In genomic region chr12:71580532-71581290, GRCm38 (mm10) we compare ENCODE assay signal across 12 mouse cellular contexts.
DNase-seq lines count a peak whose midpoint lies in the region; ATAC-seq and TF ChIP-seq lines count a peak whose summit lies in the region.
"Had no signal": no experiment of that assay in that cellular context is flagged by ENCODE, and none has a peak within 500 bp of the region (broad histone marks: within the 10 kb centered on the region; RNA-seq: fewer than 3 reads in every experiment).

No protein-coding gene starts in this region.

- no peaks in the 10 kb centered on the region for H3K27me3 ChIP-seq in kidney, postnatal 0 days (ENCODE audit: insufficient read depth, low read length)
- no peaks in the 10 kb centered on the region for H3K27me3 ChIP-seq in stomach, postnatal 0 days (ENCODE audit: control insufficient read depth, insufficient read depth, low read length)
- no peaks in the 10 kb centered on the region for H3K27me3 ChIP-seq in intestine, postnatal 0 days (replicated peaks; ENCODE audit: control insufficient read depth, insufficient read depth, low read length)

- H3K9ac ChIP-seq in kidney, postnatal 0 days (ENCODE audit: low read depth, low read length) = no peak overlapping the region
- H3K9ac ChIP-seq in stomach, postnatal 0 days (ENCODE audit: low read length) = no peak overlapping the region
- H3K9ac ChIP-seq in intestine, postnatal 0 days (ENCODE audit: low read depth, low read length) = no peak overlapping the region
- H3K9ac ChIP-seq: limb, embryonic 13.5 days had no signal

- no peaks in the 10 kb centered on the region for H3K9me3 ChIP-seq in kidney, postnatal 0 days (replicated peaks; ENCODE audit: low read length)
- H3K9me3 ChIP-seq in stomach, postnatal 0 days (ENCODE audit: control insufficient read depth, low read length) = no peaks in the 10 kb centered on the region
- no peaks in the 10 kb centered on the region for H3K9me3 ChIP-seq in intestine, postnatal 0 days (ENCODE audit: control insufficient read depth)
- H3K9me3 ChIP-seq: limb, embryonic 13.5 days had no signal

- H3K27ac ChIP-seq in kidney, postnatal 0 days = no peak overlapping the region
- no peak overlapping the region for H3K27ac ChIP-seq in stomach, postnatal 0 days (replicated peaks)
- no peak overlapping the region for H3K27ac ChIP-seq in intestine, postnatal 0 days (ENCODE audit: low read depth, low read length)
- H3K27ac ChIP-seq: limb, embryonic 13.5 days had no signal

- no peaks in the 10 kb centered on the region for H3K36me3 ChIP-seq in kidney, postnatal 0 days (ENCODE audit: insufficient read depth, low read length)
- no peaks in the 10 kb centered on the region for H3K36me3 ChIP-seq in stomach, postnatal 0 days (ENCODE audit: control insufficient read depth, insufficient read depth, low read length)
- no peaks in the 10 kb centered on the region for H3K36me3 ChIP-seq in intestine, postnatal 0 days (ENCODE audit: control insufficient read depth, insufficient read depth)
- H3K36me3 ChIP-seq: G1E; limb, embryonic 13.5 days had no signal

- TF ChIP-seq CTCF in kidney, postnatal 0 days (IDR thresholded peaks at IDR 0.05; ENCODE audit: low read depth) = no peak
- no peak for TF ChIP-seq CTCF in stomach, postnatal 0 days (IDR thresholded peaks at IDR 0.05; ENCODE audit: low read depth)
- no peak for TF ChIP-seq CTCF in intestine, postnatal 0 days (IDR thresholded peaks at IDR 0.05; ENCODE audit: low read depth)

- H3K4me1 ChIP-seq in kidney, postnatal 0 days (replicated peaks; ENCODE audit: insufficient read depth, low read length) = peaks cover 4% of the 10 kb centered on the region; the same call in 1 of the 2 replicates
- no peaks in the 10 kb centered on the region for H3K4me1 ChIP-seq in stomach, postnatal 0 days (replicated peaks; ENCODE audit: control insufficient read depth, insufficient read depth)
- no peaks in the 10 kb centered on the region for H3K4me1 ChIP-seq in intestine, postnatal 0 days (replicated peaks; ENCODE audit: control insufficient read depth, insufficient read depth, low read length)

- peak; percentile 35 for DNase-seq in heart, adult 18-20 months
- DNase-seq in heart, postnatal 25 days (ENCODE audit: low spot score) = no peak
- peak; percentile 26 for DNase-seq in testis, postnatal 14 days (ENCODE audit: low spot score)
- DNase-seq in testis, postnatal 10 days (ENCODE audit: low spot score) = no peak
- DNase-seq in kidney, postnatal 0 days (ENCODE audit: low spot score) = peak; percentile 61
- DNase-seq in stomach, postnatal 0 days (ENCODE audit: low spot score) = no peak
- no peak for DNase-seq in layer of hippocampus, adult 18-20 months (ENCODE audit: low spot score in 2 of 2)
- DNase-seq: cerebellum, adult 2 months had no signal

- intact Hi-C loops in heart, postnatal 25 days (cut with DNase I) = no loop called here

- 65% methylated on average over 12 of the region's 12 CpGs for WGBS in kidney, postnatal 0 days
- 57% methylated on average over 12 of the region's 12 CpGs for WGBS in stomach, postnatal 0 days
- 71% methylated on average over 12 of the region's 12 CpGs for WGBS in intestine, postnatal 0 days

- no peak overlapping the region for H3K4me3 ChIP-seq in kidney, postnatal 0 days (replicated peaks; ENCODE audit: low read depth, low read length)
- no peak overlapping the region for H3K4me3 ChIP-seq in stomach, postnatal 0 days (ENCODE audit: low read depth, low read length)
- no peak overlapping the region for H3K4me3 ChIP-seq in intestine, postnatal 0 days (ENCODE audit: low read depth, low read length)
- H3K4me3 ChIP-seq: erythroblast, embryonic 14.5 days; limb, embryonic 13.5 days had no signal

- no peak for ATAC-seq in kidney, postnatal 0 days (replicated peaks; ENCODE audit: low FRiP score, low read depth)
- peak; percentile 38; the same call in 1 of the 2 replicates for ATAC-seq in stomach, postnatal 0 days (ENCODE audit: low FRiP score, low TSS enrichment)
- no peak for ATAC-seq in intestine, postnatal 0 days

- H3K4me2 ChIP-seq in kidney, postnatal 0 days (ENCODE audit: low read length) = no peak overlapping the region
- H3K4me2 ChIP-seq in stomach, postnatal 0 days (replicated peaks; ENCODE audit: low read depth) = no peak overlapping the region
- no peak overlapping the region for H3K4me2 ChIP-seq in intestine, postnatal 0 days (replicated peaks; ENCODE audit: low read depth)
- H3K4me2 ChIP-seq: limb, embryonic 13.5 days had no signal

- TF ChIP-seq EP300 in stomach, postnatal 0 days (optimal IDR thresholded peaks at IDR 0.05) = no peak

Comparison
In these comparisons a context has a peak if more than half of its experiments do, and no peak if none do; other contexts are left out.
1. DNase-seq: peak in heart, adult 18-20 months (2 of 2), testis, postnatal 14 days (single experiment) and kidney, postnatal 0 days (single experiment); none in heart, postnatal 25 days (single experiment), testis, postnatal 10 days (single experiment), stomach, postnatal 0 days (single experiment) and layer of hippocampus, adult 18-20 months (0 of 2).